Mouse (Mus musculus): ENCODE measurements around the gene March4. TPM values are rescaled to one million over a fixed set of nuclear protein-coding genes. Genes with fewer than 3 reads are reported as not detected.

March4 gene
- polyA plus RNA-seq, 1 experiment = 0.01 TPM

DNA sequence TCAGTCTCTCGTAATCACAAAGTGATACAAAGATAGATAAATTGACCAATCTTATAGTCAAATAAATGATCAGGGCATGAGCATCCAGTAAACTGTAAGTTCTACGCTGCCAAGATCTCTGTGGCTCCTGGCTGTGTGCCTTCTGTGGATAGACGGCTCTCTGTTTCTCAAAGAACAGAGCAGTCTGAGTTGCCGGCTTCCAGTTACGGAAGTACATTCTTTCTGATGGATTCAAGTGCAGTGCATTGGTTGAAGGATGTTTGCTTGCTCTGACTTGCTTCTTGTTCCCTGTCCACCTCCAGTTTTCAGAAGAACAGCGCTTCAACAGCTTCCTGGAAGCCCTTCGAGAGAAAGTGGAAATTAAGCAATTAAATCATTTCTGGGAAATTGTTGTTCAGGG, 153.7 kb downstream of the March4 start:
- Histone ChIP-seq H3K27me3 (ENCODE audit: control insufficient read depth, insufficient read depth, insufficient read length) (no peaks in the 10 kb centered on the region), H3ac (ENCODE audit: control insufficient read depth, insufficient read length) (no peak overlapping the region), H3K79me2 (ENCODE audit: control insufficient read depth, insufficient read depth) (no peaks in the 10 kb centered on the region), H3K4me3 (no peak overlapping the region), H3K36me3 (ENCODE audit: control insufficient read depth, insufficient read depth) (peaks cover 11% of the 10 kb centered on the region), H3K4me2 (ENCODE audit: low read depth) (no peak overlapping the region)
- TF ChIP-seq POLR2AphosphoS2 (IDR thresholded peaks at IDR 0.05; ENCODE audit: insufficient read length, low read depth) (no peak), MAX (IDR thresholded peaks at IDR 0.05; ENCODE audit: low read depth) (no peak), SRF (IDR thresholded peaks at IDR 0.05; ENCODE audit: control insufficient read depth, insufficient read length, low read depth) (no peak), REST (IDR thresholded peaks at IDR 0.05; ENCODE audit: insufficient read depth, insufficient read length) (no peak), USF1 (IDR thresholded peaks at IDR 0.05; ENCODE audit: low read depth) (no peak), MYOG (IDR thresholded peaks at IDR 0.05; ENCODE audit: control insufficient read depth in 1 of 3, insufficient read depth in 1 of 3, insufficient read length in 2 of 3, low read depth in 2 of 3) (no peak), POLR2A (IDR thresholded peaks at IDR 0.05; ENCODE audit: insufficient read length, low read depth) (no peak), MYOD1 (IDR thresholded peaks at IDR 0.05; ENCODE audit: control insufficient read depth in 1 of 3, insufficient read length in 2 of 3, low read depth in 2 of 3) (no peak), CEBPB (IDR thresholded peaks at IDR 0.05; ENCODE audit: insufficient read depth, poor library complexity, severe bottlenecking) (no peak), TCF3 (IDR thresholded peaks at IDR 0.05; ENCODE audit: insufficient read length, low read depth) (no peak), E2F4 (IDR thresholded peaks at IDR 0.05; ENCODE audit: insufficient read depth) (no peak), TCF12 (IDR thresholded peaks at IDR 0.05; ENCODE audit: insufficient read depth, poor library complexity, severe bottlenecking) (no peak)

DNA sequence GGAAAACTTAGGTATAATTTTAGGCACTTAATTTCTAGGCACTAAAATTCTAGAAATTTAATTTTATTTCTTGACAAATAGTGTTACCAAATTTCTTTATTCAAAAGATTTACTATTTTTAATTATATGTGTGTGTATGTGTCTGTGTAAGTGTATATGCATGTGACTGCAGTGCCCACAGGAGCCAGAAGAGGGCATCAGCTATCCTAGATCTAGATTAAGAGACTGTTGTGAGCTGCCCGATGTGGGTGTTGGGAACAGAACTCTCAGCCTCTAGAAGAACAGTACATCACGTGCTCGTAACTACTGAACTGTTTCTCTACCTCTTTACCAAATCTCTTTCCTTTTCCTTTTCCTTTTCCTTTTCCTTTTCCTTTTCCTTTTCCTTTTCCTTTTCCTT, 156.2 kb downstream of the March4 start:
- Histone ChIP-seq H3K27me3 (ENCODE audit: control insufficient read depth, insufficient read depth, insufficient read length) (no peaks in the 10 kb centered on the region), H3ac (ENCODE audit: control insufficient read depth, insufficient read length) (no peak overlapping the region), H3K4me2 (ENCODE audit: low read depth) (no peak overlapping the region), H3K36me3 (ENCODE audit: control insufficient read depth, insufficient read depth) (no peaks in the 10 kb centered on the region), H3K4me3 (no peak overlapping the region), H3K79me2 (ENCODE audit: control insufficient read depth, insufficient read depth) (no peaks in the 10 kb centered on the region)
- TF ChIP-seq REST (IDR thresholded peaks at IDR 0.05; ENCODE audit: insufficient read depth, insufficient read length) (no peak), CEBPB (IDR thresholded peaks at IDR 0.05; ENCODE audit: insufficient read depth, poor library complexity, severe bottlenecking) (no peak), MYOD1 (IDR thresholded peaks at IDR 0.05; ENCODE audit: control insufficient read depth in 1 of 3, insufficient read length in 2 of 3, low read depth in 2 of 3) (no peak), MYOG (IDR thresholded peaks at IDR 0.05; ENCODE audit: control insufficient read depth in 1 of 3, insufficient read depth in 1 of 3, insufficient read length in 2 of 3, low read depth in 2 of 3) (no peak), MAX (IDR thresholded peaks at IDR 0.05; ENCODE audit: low read depth) (no peak), POLR2AphosphoS2 (IDR thresholded peaks at IDR 0.05; ENCODE audit: insufficient read length, low read depth) (no peak), USF1 (IDR thresholded peaks at IDR 0.05; ENCODE audit: low read depth) (no peak), TCF3 (IDR thresholded peaks at IDR 0.05; ENCODE audit: insufficient read length, low read depth) (no peak), SRF (IDR thresholded peaks at IDR 0.05; ENCODE audit: control insufficient read depth, insufficient read length, low read depth) (no peak), E2F4 (IDR thresholded peaks at IDR 0.05; ENCODE audit: insufficient read depth) (no peak), POLR2A (IDR thresholded peaks at IDR 0.05; ENCODE audit: insufficient read length, low read depth) (no peak), TCF12 (IDR thresholded peaks at IDR 0.05; ENCODE audit: insufficient read depth, poor library complexity, severe bottlenecking) (no peak)

DNA sequence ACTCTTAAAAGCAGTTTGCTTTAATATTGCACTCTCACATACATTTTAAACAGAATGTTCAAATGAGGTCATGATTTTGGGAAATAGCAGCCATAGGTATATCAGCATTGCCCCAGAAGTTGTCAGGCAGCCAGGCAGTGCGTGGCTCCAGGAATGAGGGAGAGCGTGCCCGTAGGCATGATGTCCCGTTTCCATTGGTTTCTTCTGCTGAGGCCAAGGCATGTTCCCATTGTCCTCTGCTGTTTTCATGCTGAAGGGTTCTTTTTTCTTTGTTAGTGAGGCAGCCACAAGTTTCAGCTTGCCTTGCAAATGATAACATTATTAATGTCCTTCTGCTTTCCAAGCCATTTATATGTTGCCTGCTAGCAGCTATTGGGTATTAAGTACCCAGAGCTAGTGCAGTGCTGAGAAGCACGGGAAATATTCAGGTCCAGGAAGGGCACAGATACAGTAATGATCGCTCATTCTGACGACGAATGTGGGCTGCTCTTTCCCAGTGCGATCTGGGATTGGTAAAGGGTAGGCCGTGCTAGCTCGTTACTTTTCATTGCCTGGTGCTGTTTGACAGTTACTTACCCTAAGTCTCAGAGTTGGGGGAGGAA, 156.9 kb downstream of the March4 start:
- Histone ChIP-seq H3K4me2 (ENCODE audit: low read depth) (no peak overlapping the region), H3K36me3 (ENCODE audit: control insufficient read depth, insufficient read depth) (no peaks in the 10 kb centered on the region), H3K27me3 (ENCODE audit: control insufficient read depth, insufficient read depth, insufficient read length) (no peaks in the 10 kb centered on the region), H3K79me2 (ENCODE audit: control insufficient read depth, insufficient read depth) (no peaks in the 10 kb centered on the region), H3K4me3 (no peak overlapping the region), H3ac (ENCODE audit: control insufficient read depth, insufficient read length) (no peak overlapping the region)
- TF ChIP-seq SRF (IDR thresholded peaks at IDR 0.05; ENCODE audit: control insufficient read depth, insufficient read length, low read depth) (no peak), MYOG (IDR thresholded peaks at IDR 0.05; ENCODE audit: control insufficient read depth in 1 of 3, insufficient read depth in 1 of 3, insufficient read length in 2 of 3, low read depth in 2 of 3) (no peak), MAX (IDR thresholded peaks at IDR 0.05; ENCODE audit: low read depth) (no peak), POLR2AphosphoS2 (IDR thresholded peaks at IDR 0.05; ENCODE audit: insufficient read length, low read depth) (no peak), MYOD1 (IDR thresholded peaks at IDR 0.05; ENCODE audit: control insufficient read depth in 1 of 3, insufficient read length in 2 of 3, low read depth in 2 of 3) (no peak), CEBPB (IDR thresholded peaks at IDR 0.05; ENCODE audit: insufficient read depth, poor library complexity, severe bottlenecking) (no peak), TCF12 (IDR thresholded peaks at IDR 0.05; ENCODE audit: insufficient read depth, poor library complexity, severe bottlenecking) (no peak), POLR2A (IDR thresholded peaks at IDR 0.05; ENCODE audit: insufficient read length, low read depth) (no peak)

DNA sequence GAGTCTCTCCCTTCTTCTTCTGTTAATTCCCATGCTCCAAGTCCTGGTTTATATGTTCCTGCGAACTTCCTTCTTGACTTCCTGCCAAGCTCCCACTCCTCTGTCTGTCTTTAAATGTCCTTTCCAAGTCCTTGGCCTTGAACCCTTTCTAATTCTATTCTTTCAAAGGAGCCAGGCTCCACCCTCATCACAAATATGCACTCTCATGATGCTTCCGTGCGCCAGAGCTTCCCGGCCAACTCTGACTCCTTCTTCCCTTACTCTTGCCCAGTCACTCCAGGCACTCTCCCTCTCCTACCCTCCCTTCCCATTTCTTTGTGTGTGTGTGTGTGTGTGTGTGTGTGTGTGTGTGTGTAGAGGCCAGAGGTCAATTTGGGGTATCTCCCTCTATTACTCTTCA, 158.6 kb downstream of the March4 start:
- Histone ChIP-seq H3K4me2 (ENCODE audit: low read depth) (no peak overlapping the region), H3K36me3 (ENCODE audit: control insufficient read depth, insufficient read depth) (no peaks in the 10 kb centered on the region), H3K4me3 (no peak overlapping the region), H3K79me2 (ENCODE audit: control insufficient read depth, insufficient read depth) (no peaks in the 10 kb centered on the region), H3ac (ENCODE audit: control insufficient read depth, insufficient read length) (no peak overlapping the region), H3K27me3 (ENCODE audit: control insufficient read depth, insufficient read depth, insufficient read length) (no peaks in the 10 kb centered on the region)
- no peak for TF ChIP-seq MYOG (IDR thresholded peaks at IDR 0.05; ENCODE audit: control insufficient read depth in 1 of 3, insufficient read depth in 1 of 3, insufficient read length in 2 of 3, low read depth in 2 of 3)
- no peak for TF ChIP-seq MAX (IDR thresholded peaks at IDR 0.05; ENCODE audit: low read depth)
- TF ChIP-seq E2F4 (IDR thresholded peaks at IDR 0.05; ENCODE audit: insufficient read depth) = no peak
- TF ChIP-seq CEBPB (IDR thresholded peaks at IDR 0.05; ENCODE audit: insufficient read depth, poor library complexity, severe bottlenecking) = no peak
- no peak for TF ChIP-seq POLR2A (IDR thresholded peaks at IDR 0.05; ENCODE audit: insufficient read length, low read depth)
- no peak for TF ChIP-seq MYOD1 (IDR thresholded peaks at IDR 0.05; ENCODE audit: control insufficient read depth in 1 of 3, insufficient read length in 2 of 3, low read depth in 2 of 3)
- TF ChIP-seq REST (IDR thresholded peaks at IDR 0.05; ENCODE audit: insufficient read depth, insufficient read length) = no peak
- TF ChIP-seq TCF12 (IDR thresholded peaks at IDR 0.05; ENCODE audit: insufficient read depth, poor library complexity, severe bottlenecking) = no peak

Other genes starting within 250 kb of the March4 start
- 23.5 TPM for gene Xrcc5, start 229.5 kb downstream of the March4 start, polyA plus RNA-seq (2012; fragmentation: generic; extraction: Trizol)
- 19.1 TPM for gene Smarcal1, start 46.3 kb upstream of the March4 start, polyA plus RNA-seq (2012; fragmentation: generic; extraction: Trizol)
- gene Ankar, start 163.6 kb upstream of the March4 start, polyA plus RNA-seq (2012; fragmentation: generic; extraction: Trizol) = not detected
- gene Rpl37a, start 174.4 kb upstream of the March4 start, polyA plus RNA-seq (2012; fragmentation: generic; extraction: Trizol) = 2,680 TPM

All from myocyte (in vitro differentiated cells).